Mouse (Mus musculus) cerebral cortex, adult 2 months (tissue): ENCODE results near the gene Fitm2.

ENCODE experiments used
- WGBS: fragments of 180-500 bp; shearing (Covaris S2); methylation state at CpG from one replicate; pipeline ENCODE4 v1.1.7; 2018; 5-methylcytosine and 5-hydroxymethylcytosine counted together

The Fitm2 gene

DNA sequence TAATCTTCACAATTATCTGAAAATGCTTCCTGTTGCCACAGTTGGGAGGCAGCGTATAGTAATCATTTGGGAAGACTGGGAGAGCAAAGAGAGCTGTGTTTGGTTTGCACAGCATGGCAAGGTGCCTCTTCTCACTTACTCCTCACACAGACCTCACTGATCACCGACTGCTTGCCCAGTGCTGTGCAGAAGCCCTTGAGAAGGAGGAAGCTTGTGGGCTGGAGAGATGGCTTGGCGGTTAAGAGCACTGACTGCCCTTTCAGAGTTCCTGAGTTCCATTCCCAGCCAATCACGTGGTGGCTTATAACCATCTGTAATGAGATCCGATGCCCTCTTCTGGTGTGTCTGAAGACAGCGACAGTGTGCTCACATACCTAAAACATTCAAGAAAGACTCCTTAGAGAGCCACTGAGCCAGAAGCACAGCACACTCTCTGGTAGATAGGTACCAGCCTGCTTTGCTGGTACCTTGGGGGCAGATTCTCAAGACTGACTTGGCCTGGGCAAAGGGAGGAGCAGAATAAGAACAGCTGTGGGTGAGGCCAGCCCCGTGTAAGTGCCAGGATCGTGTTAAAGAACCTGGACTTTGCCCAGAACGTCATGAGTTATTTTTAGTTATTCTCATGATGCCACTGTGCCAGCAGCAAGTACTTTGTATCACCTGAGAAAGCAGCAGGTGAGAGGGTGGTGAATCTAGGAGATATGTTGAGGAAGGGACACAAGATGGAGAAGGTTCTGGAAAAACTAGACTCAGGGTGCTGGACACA, 49.4 kb downstream of the Fitm2 start:
- WGBS: 61% methylated on average over 9 of the region's 9 CpGs

DNA sequence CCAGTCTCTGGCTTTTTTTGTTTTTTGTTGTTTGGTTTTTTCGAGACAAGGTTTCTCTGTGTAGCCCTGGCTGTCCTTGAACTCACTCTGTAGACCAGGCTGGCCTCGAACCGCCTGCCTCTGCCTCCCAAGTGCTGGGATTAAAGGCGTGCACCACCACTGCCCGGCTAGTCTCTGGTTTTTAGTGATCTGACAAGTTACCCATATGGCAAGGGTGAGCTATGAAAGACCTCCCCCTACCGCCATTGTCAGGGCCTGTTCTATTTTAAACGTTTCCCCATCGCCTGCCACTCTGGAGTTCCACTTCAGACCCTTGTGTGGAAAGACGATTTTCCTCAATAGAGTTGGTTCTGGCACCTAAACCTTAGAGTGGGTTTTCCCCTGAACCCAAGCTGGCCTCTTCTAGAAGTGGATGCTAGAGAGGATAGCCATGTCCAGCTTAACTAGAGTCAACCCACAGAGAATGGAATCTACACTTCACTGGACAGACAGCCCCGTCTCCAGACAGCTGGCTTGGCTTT, 52.0 kb downstream of the Fitm2 start:
- WGBS: 12% methylated on average over 10 of the region's 10 CpGs

DNA sequence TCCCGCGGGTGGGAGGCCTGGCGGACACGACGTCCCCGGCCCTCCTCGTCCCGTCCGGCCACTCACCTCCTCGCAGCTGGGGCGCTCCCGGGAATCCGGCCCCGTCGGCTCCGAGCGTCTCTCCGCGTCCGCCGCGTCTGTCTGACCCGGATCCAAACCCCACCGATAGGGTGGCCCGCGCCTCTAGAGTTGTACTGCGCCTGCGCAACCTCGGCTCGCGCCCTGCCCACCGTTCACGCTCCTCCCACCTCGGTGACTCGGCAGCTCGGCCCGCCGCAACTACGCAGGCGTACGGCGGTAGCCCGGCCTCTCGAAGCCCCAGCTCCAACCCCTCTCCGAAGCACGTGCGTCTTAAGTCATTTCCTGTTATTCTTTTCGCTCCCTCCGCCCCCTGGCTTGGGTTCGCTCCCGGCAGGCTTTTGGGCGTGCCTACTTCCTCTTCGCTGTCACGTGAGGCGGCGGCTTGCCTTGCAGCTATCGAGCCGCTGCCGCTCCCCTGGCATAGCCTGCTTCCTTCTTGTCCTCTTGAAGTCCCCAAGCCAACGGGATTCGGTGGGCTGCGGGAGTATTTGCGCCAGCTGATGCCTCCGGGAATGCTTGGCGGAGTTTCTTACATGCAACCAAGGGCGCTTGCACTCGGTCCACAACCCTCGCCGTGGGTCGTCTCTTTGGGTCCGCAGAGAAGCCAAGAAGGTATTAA, 52.9 kb downstream of the Fitm2 start:
- 1% methylated on average over 71 of the region's 71 CpGs for WGBS

DNA sequence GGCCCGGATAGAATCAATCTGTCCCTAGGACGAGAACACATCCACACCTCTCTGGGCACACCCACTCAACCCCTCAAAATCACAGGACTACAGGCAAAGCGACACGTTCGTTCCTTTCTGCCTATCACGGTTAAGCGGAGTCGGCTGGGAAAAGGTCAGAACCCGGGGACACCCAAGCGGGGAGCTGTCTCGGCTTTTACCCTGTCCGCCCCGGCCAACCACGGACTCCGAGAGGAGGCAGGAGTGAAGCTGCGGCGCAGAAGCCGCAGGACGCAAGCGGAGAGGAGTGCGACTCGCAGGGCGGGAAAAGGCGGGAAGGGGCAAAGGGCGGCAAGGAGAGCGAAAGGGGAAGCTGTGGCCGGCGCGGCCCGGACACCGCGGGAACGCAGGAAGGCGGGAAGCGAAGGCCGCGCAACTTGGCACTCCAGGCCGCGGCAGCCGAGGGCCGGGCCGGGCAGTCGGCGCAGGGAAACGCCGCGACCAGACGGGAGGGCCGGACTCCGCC, 53.5 kb downstream of the Fitm2 start:
- WGBS: under 1% methylated on average over 48 of the region's 50 CpGs

GRCm38 (mm10) chr2:163417026-163417425, 55.4 kb downstream of the Fitm2 start:
- WGBS: 93% methylated on average over 6 of the region's 6 CpGs
